Mouse (Mus musculus) megakaryocyte, embryonic 14.5 days (primary cell): ENCODE measurements around the gene Gas6.

Source experiments
- FLI1 ChIP-seq: IDR thresholded peaks from 2 replicates; pipeline ENCODE4 v1.6.1; 2012; ENCODE audit warnings: low read length, inconsistent platforms, mixed read lengths
- GATA1 ChIP-seq: IDR thresholded peaks from 3 replicates; pipeline ENCODE4 v1.6.1; 2012; ENCODE audit warnings: mixed read lengths, low read length, inconsistent platforms, borderline replicate concordance

DNA sequence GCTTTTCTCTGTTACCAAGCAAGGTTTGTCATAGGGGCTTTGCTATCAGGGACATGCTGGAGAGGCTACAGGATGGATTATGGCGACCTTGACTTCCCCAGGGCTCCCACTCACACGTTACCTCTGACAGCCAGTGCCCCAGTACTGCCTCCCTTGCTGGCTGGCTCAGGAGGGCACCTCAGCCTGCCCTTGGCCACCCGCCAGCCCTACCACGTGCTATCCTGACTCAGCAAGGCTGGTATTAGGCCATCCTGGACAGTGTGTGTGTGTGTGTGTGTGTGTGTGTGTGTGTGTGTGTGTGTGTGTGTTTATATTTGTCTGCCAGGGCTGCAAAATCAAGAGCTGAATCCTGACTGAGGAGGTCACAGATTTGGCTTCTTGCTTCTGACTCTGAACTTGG is 12.6 kb upstream of the Gas6 start:
- TF ChIP-seq GATA1 = no peak
- TF ChIP-seq FLI1 = no peak
